Mouse (Mus musculus): Measurements from ENCODE around the gene Ifnab. TPM values are rescaled to one million over a fixed set of nuclear protein-coding genes. Genes with fewer than 3 reads are reported as not detected.

Ifnab gene
- polyA plus RNA-seq, 1 experiment from 2014 or later = not detected

DNA sequence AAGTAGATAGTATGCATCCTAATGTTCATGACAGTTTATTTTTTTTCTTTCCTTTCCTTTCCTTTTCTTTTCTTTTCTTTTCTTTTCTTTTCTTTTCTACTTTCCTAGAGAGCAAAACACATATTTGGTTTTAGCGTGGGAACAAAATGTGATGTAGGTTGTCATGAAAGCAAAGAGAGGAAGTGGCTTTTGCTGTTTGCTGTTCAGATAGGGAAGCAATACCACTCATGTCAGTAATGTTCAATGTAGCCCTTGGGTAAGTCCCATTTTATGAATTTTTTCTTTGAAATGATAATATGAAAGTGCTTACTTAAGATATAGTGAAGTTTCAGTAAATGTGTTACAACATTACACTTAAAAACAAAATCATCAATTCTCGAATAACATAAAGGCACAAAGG, 2.2 kb upstream of the Ifnab start:
- Histone ChIP-seq H3K4me2 (no peak overlapping the region), H3K27ac (ENCODE audit: low read depth, low read length) (no peak overlapping the region), H3K9ac (ENCODE audit: low read depth, low read length) (no peak overlapping the region), H3K4me3 (ENCODE audit: low read depth, low read length) (no peak overlapping the region), H3K36me3 (ENCODE audit: control insufficient read depth, insufficient read depth, low read length) (no peaks in the 10 kb centered on the region), H3K4me1 (ENCODE audit: control insufficient read depth, insufficient read depth, low read length) (no peaks in the 10 kb centered on the region), H3K27me3 (ENCODE audit: control insufficient read depth, insufficient read depth, low read length) (peaks cover 2% of the 10 kb centered on the region; the same call in 1 of the 2 replicates), H3K9me3 (replicated peaks; ENCODE audit: control insufficient read depth, low read length) (no peaks in the 10 kb centered on the region)
- WGBS (ENCODE audit: insufficient replicate concordance) = 74% methylated on average over 2 of the region's 2 CpGs
- ATAC-seq (replicated peaks; ENCODE audit: insufficient number of reproducible peaks, low FRiP score, low TSS enrichment) = no peak

DNA sequence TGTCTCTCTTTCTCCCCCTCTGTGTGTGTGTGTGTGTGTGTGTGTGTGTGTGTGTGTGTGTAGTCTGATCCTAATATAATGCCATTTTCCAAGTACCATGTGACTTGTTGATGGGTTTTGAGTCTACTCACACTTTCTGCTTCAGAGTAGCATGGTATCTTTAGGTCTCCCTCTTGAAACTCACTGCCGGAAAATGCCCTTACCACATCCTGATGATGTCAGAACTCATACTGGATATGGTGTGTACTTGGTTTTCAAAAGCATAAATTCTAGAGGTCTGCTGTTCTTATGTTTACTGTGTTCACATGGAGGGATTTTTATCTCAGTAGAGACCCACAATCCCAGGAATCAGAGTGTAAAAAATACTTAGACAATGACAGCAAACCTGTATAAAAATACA, 1.4 kb upstream of the Ifnab start:
- no peak overlapping the region for H3K27ac ChIP-seq (ENCODE audit: low read depth, low read length)
- no peak overlapping the region for H3K4me2 ChIP-seq
- H3K36me3 ChIP-seq (ENCODE audit: control insufficient read depth, insufficient read depth, low read length) = no peaks in the 10 kb centered on the region
- peaks cover 2% of the 10 kb centered on the region; the same call in 1 of the 2 replicates for H3K27me3 ChIP-seq (ENCODE audit: control insufficient read depth, insufficient read depth, low read length)
- 69% methylated on average over 1 of the region's 1 CpGs for WGBS (ENCODE audit: insufficient replicate concordance)
- no peak overlapping the region for H3K4me3 ChIP-seq (ENCODE audit: low read depth, low read length)
- ATAC-seq (replicated peaks; ENCODE audit: insufficient number of reproducible peaks, low FRiP score, low TSS enrichment) = no peak
- H3K9ac ChIP-seq (ENCODE audit: low read depth, low read length) = no peak overlapping the region
- H3K4me1 ChIP-seq (ENCODE audit: control insufficient read depth, insufficient read depth, low read length) = no peaks in the 10 kb centered on the region
- H3K9me3 ChIP-seq (replicated peaks; ENCODE audit: control insufficient read depth, low read length) = no peaks in the 10 kb centered on the region

DNA sequence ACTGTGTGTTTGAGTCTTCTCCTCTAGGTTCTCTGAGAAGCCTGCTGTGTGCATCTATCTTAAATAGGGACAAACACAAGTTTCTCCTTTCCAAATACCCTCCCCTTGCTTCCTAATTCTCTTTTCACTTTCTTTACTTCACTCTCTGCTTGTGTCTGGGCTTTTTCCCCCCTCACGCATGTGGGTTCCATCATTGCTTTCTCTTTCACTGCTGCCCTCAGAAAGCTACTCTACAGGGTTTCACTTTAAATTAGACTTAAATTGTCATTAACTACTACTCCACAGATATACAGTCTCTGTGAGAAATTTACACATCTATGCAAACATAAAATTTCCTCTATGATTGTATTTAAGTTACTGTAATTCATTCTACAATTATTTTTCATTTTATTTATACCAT, 7.3 kb downstream of the Ifnab start, which contains the start of gene Ifna2:
Gene Ifna2, minus strand, starts transcription at position 101 of the 400 bp plus-strand sequence.
- Histone ChIP-seq H3K9ac (ENCODE audit: low read depth, low read length) (no peak within 1 kb of the TSS), H3K4me1 (ENCODE audit: control insufficient read depth, insufficient read depth, low read length) (no peaks in the 10 kb centered on the region), H3K4me3 (ENCODE audit: low read depth, low read length) (no peak within 1 kb of the TSS), H3K27ac (ENCODE audit: low read depth, low read length) (no peak within 1 kb of the TSS), H3K36me3 (ENCODE audit: control insufficient read depth, insufficient read depth, low read length) (no peaks in the 10 kb centered on the region), H3K4me2 (no peak within 1 kb of the TSS), H3K9me3 (replicated peaks; ENCODE audit: control insufficient read depth, low read length) (no peaks in the 10 kb centered on the region), H3K27me3 (ENCODE audit: control insufficient read depth, insufficient read depth, low read length) (no peaks in the 10 kb centered on the region)
- ATAC-seq (replicated peaks; ENCODE audit: insufficient number of reproducible peaks, low FRiP score, low TSS enrichment) = no peak
- 91% methylated on average over 1 of the region's 1 CpGs for WGBS (ENCODE audit: insufficient replicate concordance)

DNA sequence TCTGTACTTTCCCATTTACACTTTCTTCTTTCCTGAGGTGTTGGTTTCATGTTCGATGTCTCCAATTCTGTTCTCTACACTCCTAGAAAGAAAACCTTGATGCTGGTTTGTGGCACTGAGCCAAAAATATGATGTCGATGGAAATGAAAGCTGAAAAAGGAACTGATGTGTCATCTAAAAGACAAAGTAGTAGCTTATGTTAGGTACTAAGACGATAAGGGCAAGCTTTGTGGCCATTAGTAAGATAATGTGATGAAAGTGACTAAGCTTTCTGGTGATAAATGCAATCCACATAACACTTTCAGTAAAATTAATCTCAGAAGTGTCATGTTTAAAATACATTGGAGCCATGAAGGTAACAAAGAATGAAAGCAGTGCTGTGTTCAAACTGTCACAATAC, 9.8 kb downstream of the Ifnab start:
- no peaks in the 10 kb centered on the region for H3K9me3 ChIP-seq (replicated peaks; ENCODE audit: control insufficient read depth, low read length)
- no peaks in the 10 kb centered on the region for H3K27me3 ChIP-seq (ENCODE audit: control insufficient read depth, insufficient read depth, low read length)
- no peak overlapping the region for H3K9ac ChIP-seq (ENCODE audit: low read depth, low read length)
- 63% methylated on average over 3 of the region's 3 CpGs for WGBS (ENCODE audit: insufficient replicate concordance)
- no peak overlapping the region for H3K27ac ChIP-seq (ENCODE audit: low read depth, low read length)
- H3K4me3 ChIP-seq (ENCODE audit: low read depth, low read length) = no peak overlapping the region
- H3K36me3 ChIP-seq (ENCODE audit: control insufficient read depth, insufficient read depth, low read length) = no peaks in the 10 kb centered on the region
- H3K4me2 ChIP-seq = no peak overlapping the region
- H3K4me1 ChIP-seq (ENCODE audit: control insufficient read depth, insufficient read depth, low read length) = no peaks in the 10 kb centered on the region
- no peak for ATAC-seq (replicated peaks; ENCODE audit: insufficient number of reproducible peaks, low FRiP score, low TSS enrichment)

DNA sequence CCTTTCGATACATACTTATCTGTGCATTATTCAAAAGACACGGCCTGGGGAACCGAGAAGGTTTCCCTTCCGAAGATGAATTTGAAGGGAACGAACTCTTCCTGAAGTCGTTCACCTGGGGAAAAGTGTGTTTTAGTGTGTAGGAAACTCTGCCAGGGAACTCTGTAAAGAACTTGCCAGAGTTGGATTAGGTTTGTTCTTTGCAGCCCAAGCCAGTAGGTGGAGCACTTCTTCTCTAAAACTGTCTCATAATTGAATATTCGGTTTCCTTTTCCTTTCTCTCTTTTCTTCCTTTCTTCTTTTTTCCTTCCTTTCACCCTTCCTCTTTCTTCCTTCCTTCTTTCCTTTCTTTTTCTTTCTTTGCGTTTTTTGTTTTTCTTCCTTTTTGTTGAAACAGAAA, 10.8 kb downstream of the Ifnab start:
- Histone ChIP-seq H3K4me2 (no peak overlapping the region), H3K9ac (ENCODE audit: low read depth, low read length) (no peak overlapping the region), H3K36me3 (ENCODE audit: control insufficient read depth, insufficient read depth, low read length) (no peaks in the 10 kb centered on the region), H3K4me1 (ENCODE audit: control insufficient read depth, insufficient read depth, low read length) (no peaks in the 10 kb centered on the region), H3K9me3 (replicated peaks; ENCODE audit: control insufficient read depth, low read length) (no peaks in the 10 kb centered on the region), H3K4me3 (ENCODE audit: low read depth, low read length) (no peak overlapping the region), H3K27ac (ENCODE audit: low read depth, low read length) (no peak overlapping the region), H3K27me3 (ENCODE audit: control insufficient read depth, insufficient read depth, low read length) (no peaks in the 10 kb centered on the region)
- no peak for ATAC-seq (replicated peaks; ENCODE audit: insufficient number of reproducible peaks, low FRiP score, low TSS enrichment)
- WGBS (ENCODE audit: insufficient replicate concordance) = 42% methylated on average over 8 of the region's 8 CpGs

DNA sequence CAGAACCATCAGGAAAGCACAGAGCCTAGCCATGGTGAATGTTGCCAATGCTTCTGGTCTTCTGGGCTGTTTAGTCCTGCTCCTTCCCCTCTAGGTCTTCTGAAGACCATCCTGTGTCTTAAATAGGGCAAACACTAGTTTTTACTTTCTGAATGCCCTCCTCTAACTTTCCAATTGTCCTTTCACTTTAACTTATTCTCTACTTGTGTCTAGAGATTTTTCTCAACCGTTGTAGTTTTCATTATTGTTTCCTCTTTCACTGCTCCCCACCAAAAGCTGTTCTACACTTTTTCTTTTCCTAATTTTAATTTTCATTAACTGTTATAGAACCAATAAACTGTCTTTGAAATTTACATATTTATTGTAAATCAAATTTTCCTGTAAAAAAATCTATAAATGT, 14.3 kb downstream of the Ifnab start, which contains the start of gene Ifna16:
Gene Ifna16, minus strand, starts transcription at position 101 of the 400 bp plus-strand sequence.
- Histone ChIP-seq H3K9me3 (replicated peaks; ENCODE audit: control insufficient read depth, low read length) (no peaks in the 10 kb centered on the region), H3K4me3 (ENCODE audit: low read depth, low read length) (no peak within 1 kb of the TSS), H3K27me3 (ENCODE audit: control insufficient read depth, insufficient read depth, low read length) (no peaks in the 10 kb centered on the region), H3K4me1 (ENCODE audit: control insufficient read depth, insufficient read depth, low read length) (no peaks in the 10 kb centered on the region), H3K4me2 (no peak within 1 kb of the TSS), H3K36me3 (ENCODE audit: control insufficient read depth, insufficient read depth, low read length) (no peaks in the 10 kb centered on the region), H3K9ac (ENCODE audit: low read depth, low read length) (no peak within 1 kb of the TSS), H3K27ac (ENCODE audit: low read depth, low read length) (no peak within 1 kb of the TSS)
- 68% methylated on average over 1 of the region's 1 CpGs for WGBS (ENCODE audit: insufficient replicate concordance)
- ATAC-seq (replicated peaks; ENCODE audit: insufficient number of reproducible peaks, low FRiP score, low TSS enrichment) = no peak

DNA sequence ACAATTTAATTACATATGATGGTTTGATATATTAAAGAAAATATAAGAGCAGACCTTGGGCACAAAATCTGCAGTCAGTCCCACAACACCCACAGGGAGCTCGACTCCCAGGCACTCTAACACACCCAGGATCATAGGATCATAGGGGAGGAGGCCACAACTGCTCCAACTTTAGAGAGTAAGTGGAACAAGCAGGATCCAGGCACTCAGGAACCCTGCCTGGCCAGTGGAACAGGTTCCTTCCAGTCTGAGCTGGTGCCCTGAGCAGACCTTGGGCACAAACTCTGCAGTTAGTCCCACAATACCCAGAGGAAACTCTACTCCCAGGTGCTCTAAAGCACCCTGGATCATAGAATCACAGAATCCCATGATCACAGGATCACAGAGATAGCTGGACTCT, 35.7 kb downstream of the Ifnab start:
- Histone ChIP-seq H3K36me3 (ENCODE audit: control insufficient read depth, insufficient read depth, low read length) (no peaks in the 10 kb centered on the region), H3K9me3 (replicated peaks; ENCODE audit: control insufficient read depth, low read length) (no peaks in the 10 kb centered on the region), H3K27me3 (ENCODE audit: control insufficient read depth, insufficient read depth, low read length) (no peaks in the 10 kb centered on the region), H3K4me2 (no peak overlapping the region), H3K4me1 (ENCODE audit: control insufficient read depth, insufficient read depth, low read length) (no peaks in the 10 kb centered on the region), H3K27ac (ENCODE audit: low read depth, low read length) (no peak overlapping the region), H3K4me3 (ENCODE audit: low read depth, low read length) (no peak overlapping the region), H3K9ac (ENCODE audit: low read depth, low read length) (no peak overlapping the region)
- no peak for ATAC-seq (replicated peaks; ENCODE audit: insufficient number of reproducible peaks, low FRiP score, low TSS enrichment)
- 33% methylated on average over 1 of the region's 1 CpGs for WGBS (ENCODE audit: insufficient replicate concordance)

DNA sequence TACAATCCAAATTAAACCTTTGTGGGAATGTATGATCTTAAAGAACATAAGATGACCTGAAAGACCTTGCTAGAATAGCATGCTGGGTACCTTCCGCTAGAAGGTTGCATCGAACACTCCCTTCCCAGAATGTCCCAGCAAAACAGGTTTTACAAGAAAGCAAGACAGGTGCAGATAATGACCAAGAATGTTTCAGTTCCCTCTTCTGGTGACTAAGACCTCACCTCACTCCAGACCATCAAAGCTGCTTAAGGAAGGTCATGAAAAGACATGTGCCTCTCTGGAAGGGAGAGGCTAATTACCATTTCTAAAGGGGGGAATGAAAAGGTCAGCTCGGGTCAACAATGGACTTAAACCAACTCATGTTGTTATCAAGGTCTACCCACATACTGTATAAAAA, 37.5 kb downstream of the Ifnab start:
- Histone ChIP-seq H3K9me3 (replicated peaks; ENCODE audit: control insufficient read depth, low read length) (no peaks in the 10 kb centered on the region), H3K27me3 (ENCODE audit: control insufficient read depth, insufficient read depth, low read length) (no peaks in the 10 kb centered on the region), H3K4me1 (ENCODE audit: control insufficient read depth, insufficient read depth, low read length) (no peaks in the 10 kb centered on the region), H3K36me3 (ENCODE audit: control insufficient read depth, insufficient read depth, low read length) (no peaks in the 10 kb centered on the region), H3K9ac (ENCODE audit: low read depth, low read length) (no peak overlapping the region), H3K4me3 (ENCODE audit: low read depth, low read length) (no peak overlapping the region), H3K27ac (ENCODE audit: low read depth, low read length) (no peak overlapping the region), H3K4me2 (no peak overlapping the region)
- 80% methylated on average over 3 of the region's 3 CpGs for WGBS (ENCODE audit: insufficient replicate concordance)
- no peak for ATAC-seq (replicated peaks; ENCODE audit: insufficient number of reproducible peaks, low FRiP score, low TSS enrichment)

DNA sequence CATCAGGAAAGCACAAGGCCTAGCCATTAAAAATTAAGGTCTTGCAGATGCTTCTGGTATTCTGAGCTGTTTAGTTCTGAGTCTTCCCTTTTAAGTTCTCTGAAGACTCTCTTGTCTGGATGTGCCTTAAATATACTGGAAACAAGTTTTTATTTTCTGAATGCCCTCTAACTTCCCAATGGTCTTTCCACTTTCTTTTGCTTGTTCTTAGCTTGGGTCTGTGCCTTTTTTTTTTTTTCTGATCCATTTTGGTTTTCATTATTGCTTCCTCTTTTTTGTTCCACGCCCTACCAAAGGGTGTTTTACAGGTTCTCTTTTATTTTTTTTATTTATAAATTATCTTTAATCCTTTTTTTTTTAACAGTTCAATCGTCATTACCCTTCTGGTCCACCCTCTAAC, 46.8 kb downstream of the Ifnab start, which contains the start of gene Ifna13:
Gene Ifna13, minus strand, starts transcription at position 101 of the 400 bp plus-strand sequence.
- Histone ChIP-seq H3K9ac (ENCODE audit: low read depth, low read length) (no peak within 1 kb of the TSS), H3K27me3 (ENCODE audit: control insufficient read depth, insufficient read depth, low read length) (no peaks in the 10 kb centered on the region), H3K9me3 (replicated peaks; ENCODE audit: control insufficient read depth, low read length) (no peaks in the 10 kb centered on the region), H3K4me2 (no peak within 1 kb of the TSS), H3K4me1 (ENCODE audit: control insufficient read depth, insufficient read depth, low read length) (no peaks in the 10 kb centered on the region), H3K4me3 (ENCODE audit: low read depth, low read length) (no peak within 1 kb of the TSS), H3K36me3 (ENCODE audit: control insufficient read depth, insufficient read depth, low read length) (no peaks in the 10 kb centered on the region), H3K27ac (ENCODE audit: low read depth, low read length) (no peak within 1 kb of the TSS)
- WGBS (ENCODE audit: insufficient replicate concordance) = 53% methylated on average over 2 of the region's 2 CpGs
- no peak for ATAC-seq (replicated peaks; ENCODE audit: insufficient number of reproducible peaks, low FRiP score, low TSS enrichment)

Data from heart, embryonic 11.5 days (tissue).